Mouse (Mus musculus): ENCODE measurements at regions not wholly inside any gene's neighbourhood (a gene's known extent, or its start where the extent isn't known, plus 50 kb on each side); places are given as distances from the start of the nearest gene placed in this dataset.

DNA sequence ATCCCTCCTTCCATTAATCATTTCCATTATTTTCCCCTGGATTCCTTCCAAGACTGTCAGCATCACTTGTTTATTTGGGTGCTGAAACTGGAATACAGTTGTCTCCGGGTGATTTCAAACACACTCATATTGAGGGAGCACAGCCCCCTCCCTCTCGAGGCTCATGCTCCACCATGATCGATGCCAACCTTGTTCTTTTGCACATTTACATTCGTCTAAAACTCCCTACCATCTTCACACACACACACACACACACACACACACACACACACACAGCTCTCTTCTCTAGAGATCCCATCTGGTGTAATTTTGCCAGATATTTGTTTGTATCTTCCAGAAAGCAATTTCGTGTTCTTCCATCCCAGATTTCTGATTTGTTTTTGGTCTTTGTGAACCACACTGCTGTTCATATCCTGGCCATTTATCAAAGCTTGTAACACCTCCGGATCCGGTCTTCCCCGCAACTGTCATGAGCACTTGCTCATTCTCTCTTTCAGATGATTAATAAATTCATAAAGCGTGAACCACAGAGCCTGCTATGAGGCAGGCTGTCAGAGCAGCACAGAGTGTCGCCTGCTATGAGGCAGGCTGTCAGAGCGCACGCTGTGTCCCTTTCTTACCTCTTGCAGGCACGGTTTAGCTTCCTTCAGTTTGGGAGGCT lies 122.4 kb upstream of the Arid2 start:
- Histone ChIP-seq H3K4me1 (ENCODE audit: control insufficient read depth, insufficient read depth, low read length) (no peaks in the 10 kb centered on the region; the same call in 1 of the 2 replicates), H3K27me3 (ENCODE audit: control insufficient read depth, insufficient read depth, low read length) (0 out of 2 replicates have a peak, but pooled peaks cover 1% of the 10 kb centered on the region), H3K36me3 (ENCODE audit: control insufficient read depth, insufficient read depth, low read length) (no peaks in the 10 kb centered on the region), H3K27ac (ENCODE audit: low read depth, low read length) (no peak overlapping the region), H3K9me3 (replicated peaks; ENCODE audit: control insufficient read depth, low read length) (no peaks in the 10 kb centered on the region), H3K4me2 (no peak overlapping the region), H3K4me3 (ENCODE audit: low read depth, low read length) (no peak overlapping the region), H3K9ac (ENCODE audit: low read depth, low read length) (no peak overlapping the region)
- 60% methylated on average over 13 of the region's 13 CpGs for WGBS (ENCODE audit: insufficient replicate concordance)
- no peak for ATAC-seq (replicated peaks; ENCODE audit: insufficient number of reproducible peaks, low FRiP score, low TSS enrichment)

DNA sequence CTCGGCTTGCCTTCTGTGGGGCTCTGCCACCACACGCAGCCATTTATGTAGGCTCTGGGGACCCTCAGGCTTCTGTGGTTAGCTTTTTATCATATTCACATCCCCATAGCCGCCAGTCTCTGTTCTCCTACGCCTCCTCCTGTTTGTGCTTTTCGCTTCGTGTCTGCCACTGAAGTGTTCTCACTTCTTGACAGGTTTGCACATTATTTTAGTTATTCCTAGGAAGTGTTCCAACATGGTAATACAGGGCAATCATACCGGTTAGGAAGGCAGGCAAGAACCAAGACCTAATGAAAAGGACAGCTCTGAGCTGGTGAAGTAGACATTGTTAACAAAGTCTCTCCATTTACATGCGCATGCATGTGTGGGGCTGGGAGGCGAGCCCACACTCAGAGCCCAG lies 120.1 kb upstream of the Arid2 start:
- Histone ChIP-seq H3K4me3 (ENCODE audit: low read depth, low read length) (no peak overlapping the region), H3K27me3 (ENCODE audit: control insufficient read depth, insufficient read depth, low read length) (0 out of 2 replicates have a peak, but pooled peaks cover 3% of the 10 kb centered on the region), H3K36me3 (ENCODE audit: control insufficient read depth, insufficient read depth, low read length) (no peaks in the 10 kb centered on the region), H3K9me3 (replicated peaks; ENCODE audit: control insufficient read depth, low read length) (no peaks in the 10 kb centered on the region), H3K9ac (ENCODE audit: low read depth, low read length) (no peak overlapping the region), H3K4me1 (ENCODE audit: control insufficient read depth, insufficient read depth, low read length) (peaks cover 3% of the 10 kb centered on the region; the same call in 1 of the 2 replicates), H3K4me2 (no peak overlapping the region), H3K27ac (ENCODE audit: low read depth, low read length) (no peak overlapping the region)
- 78% methylated on average over 9 of the region's 9 CpGs for WGBS (ENCODE audit: insufficient replicate concordance)
- no peak for ATAC-seq (replicated peaks; ENCODE audit: insufficient number of reproducible peaks, low FRiP score, low TSS enrichment)

DNA sequence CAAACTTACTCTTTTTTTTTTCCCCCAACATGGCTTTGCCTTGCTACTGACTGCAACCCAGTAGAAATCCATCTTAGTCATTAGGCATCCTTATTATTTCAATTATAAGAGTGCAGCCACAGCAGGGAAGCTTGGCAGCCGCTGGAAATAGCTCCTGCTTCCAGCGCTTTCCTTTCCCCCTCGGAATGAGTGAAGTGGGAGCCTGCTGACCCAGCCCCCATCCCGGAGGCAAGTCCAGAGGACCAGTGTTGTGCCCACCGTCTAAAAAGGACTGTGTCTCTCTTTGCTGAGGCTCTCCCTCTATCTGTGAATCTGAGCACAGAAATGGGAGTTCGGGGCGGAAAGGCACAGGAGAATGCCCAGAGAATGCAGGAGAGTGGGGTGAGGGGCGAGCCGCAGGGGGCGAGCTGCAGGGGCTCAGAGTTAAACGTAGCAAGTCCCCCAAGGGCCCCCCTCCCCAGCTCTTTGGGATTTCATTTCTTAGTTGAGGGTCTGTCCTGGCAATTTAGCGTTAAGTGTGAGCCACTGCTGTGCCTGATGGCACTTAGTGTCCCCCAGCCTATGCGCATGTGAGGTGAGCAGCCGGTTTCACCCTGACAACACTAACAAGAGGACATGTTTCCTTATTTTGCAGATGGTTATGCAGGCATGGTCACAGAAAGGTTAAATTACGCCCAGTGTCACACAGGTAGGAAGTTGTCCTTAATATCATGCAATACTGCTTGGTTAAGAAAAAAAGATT lies 117.4 kb upstream of the Arid2 start:
- no peak overlapping the region for H3K27ac ChIP-seq (ENCODE audit: low read depth, low read length)
- 9% methylated on average over 15 of the region's 15 CpGs for WGBS (ENCODE audit: insufficient replicate concordance)
- H3K27me3 ChIP-seq (ENCODE audit: control insufficient read depth, insufficient read depth, low read length) = 0 out of 2 replicates have a peak, but pooled peaks cover 3% of the 10 kb centered on the region
- H3K4me1 ChIP-seq (ENCODE audit: control insufficient read depth, insufficient read depth, low read length) = peaks cover 3% of the 10 kb centered on the region; the same call in 1 of the 2 replicates
- H3K36me3 ChIP-seq (ENCODE audit: control insufficient read depth, insufficient read depth, low read length) = no peaks in the 10 kb centered on the region
- peak overlapping the region; percentile 56; the same call in 1 of the 2 replicates for H3K9ac ChIP-seq (ENCODE audit: low read depth, low read length)
- H3K4me2 ChIP-seq = peak overlapping the region; percentile 61
- no peak for ATAC-seq (replicated peaks; ENCODE audit: insufficient number of reproducible peaks, low FRiP score, low TSS enrichment)
- no peaks in the 10 kb centered on the region for H3K9me3 ChIP-seq (replicated peaks; ENCODE audit: control insufficient read depth, low read length)
- peak overlapping the region; percentile 31 for H3K4me3 ChIP-seq (ENCODE audit: low read depth, low read length)

DNA sequence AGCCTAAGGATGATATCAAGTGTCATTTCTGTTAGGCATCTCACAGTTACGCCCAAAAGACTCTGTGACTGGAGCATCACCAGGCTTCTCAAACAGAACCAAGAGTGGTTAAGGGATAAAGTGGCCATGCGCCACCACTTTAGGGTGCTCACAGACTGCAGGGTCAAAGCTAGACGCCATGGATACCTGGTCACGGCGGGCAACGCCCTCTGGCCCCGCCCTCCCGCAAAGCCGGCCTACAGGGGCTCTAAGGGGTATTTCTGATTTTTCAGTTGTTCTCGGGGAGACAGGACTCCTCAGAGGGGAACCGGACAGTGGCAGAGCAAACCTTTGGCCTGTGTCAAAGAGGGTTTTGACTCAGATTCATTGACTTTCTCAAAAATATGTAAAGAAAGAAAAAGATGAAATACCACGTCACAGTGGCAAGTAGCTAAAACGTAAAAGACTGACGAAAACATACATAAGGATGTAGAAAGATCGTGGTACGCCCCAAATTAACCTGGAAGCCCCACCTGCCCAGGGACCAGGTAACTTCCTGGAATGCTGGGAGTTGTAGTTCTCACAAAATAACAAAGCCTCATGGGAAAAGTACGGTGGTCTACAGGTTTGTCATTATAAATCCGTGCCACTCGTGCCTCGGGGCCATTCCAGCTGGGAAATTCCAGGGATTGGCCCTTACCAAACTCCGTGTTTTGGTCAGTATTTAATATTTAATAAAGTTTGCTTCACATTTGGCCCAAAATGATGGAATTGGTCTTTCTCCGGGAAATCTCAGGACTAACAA lies 116.1 kb upstream of the Arid2 start:
- H3K4me1 ChIP-seq (ENCODE audit: control insufficient read depth, insufficient read depth, low read length) = peaks cover 3% of the 10 kb centered on the region; the same call in 1 of the 2 replicates
- WGBS (ENCODE audit: insufficient replicate concordance) = 10% methylated on average over 22 of the region's 22 CpGs
- H3K9ac ChIP-seq (ENCODE audit: low read depth, low read length) = no peak overlapping the region
- H3K36me3 ChIP-seq (ENCODE audit: control insufficient read depth, insufficient read depth, low read length) = no peaks in the 10 kb centered on the region
- peak overlapping the region; percentile 32 for H3K4me3 ChIP-seq (ENCODE audit: low read depth, low read length)
- no peaks in the 10 kb centered on the region for H3K9me3 ChIP-seq (replicated peaks; ENCODE audit: control insufficient read depth, low read length)
- H3K27me3 ChIP-seq (ENCODE audit: control insufficient read depth, insufficient read depth, low read length) = 0 out of 2 replicates have a peak, but pooled peaks cover 3% of the 10 kb centered on the region
- ATAC-seq (replicated peaks; ENCODE audit: insufficient number of reproducible peaks, low FRiP score, low TSS enrichment) = no peak
- no peak overlapping the region for H3K27ac ChIP-seq (ENCODE audit: low read depth, low read length)
- H3K4me2 ChIP-seq = peak overlapping the region; percentile 60

DNA sequence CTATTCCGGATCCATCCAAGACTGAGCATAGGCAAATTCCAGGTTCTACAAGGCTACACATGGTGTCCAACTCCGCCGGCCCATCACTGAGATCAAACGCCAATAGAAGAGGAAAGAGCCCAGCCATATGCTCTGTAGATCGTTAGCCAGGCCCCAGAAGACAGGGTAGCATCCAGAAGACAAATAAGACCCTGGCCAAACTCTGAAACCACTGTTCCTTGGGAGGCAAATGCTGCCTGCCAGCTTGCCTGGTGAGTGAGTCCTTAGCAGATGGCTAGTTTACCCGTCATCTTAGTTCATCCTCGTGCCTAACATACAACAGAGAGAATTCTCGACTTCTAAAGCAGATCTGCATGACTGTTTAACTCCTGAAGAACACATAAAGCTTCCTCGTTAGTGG lies 109.4 kb upstream of the Arid2 start:
- H3K4me1 ChIP-seq (ENCODE audit: control insufficient read depth, insufficient read depth, low read length) = no peaks in the 10 kb centered on the region
- H3K27ac ChIP-seq (ENCODE audit: low read depth, low read length) = no peak overlapping the region
- no peak overlapping the region for H3K4me2 ChIP-seq
- no peak for ATAC-seq (replicated peaks; ENCODE audit: insufficient number of reproducible peaks, low FRiP score, low TSS enrichment)
- H3K9me3 ChIP-seq (replicated peaks; ENCODE audit: control insufficient read depth, low read length) = no peaks in the 10 kb centered on the region
- no peak overlapping the region for H3K9ac ChIP-seq (ENCODE audit: low read depth, low read length)
- H3K4me3 ChIP-seq (ENCODE audit: low read depth, low read length) = no peak overlapping the region
- no peaks in the 10 kb centered on the region for H3K36me3 ChIP-seq (ENCODE audit: control insufficient read depth, insufficient read depth, low read length)
- no peaks in the 10 kb centered on the region for H3K27me3 ChIP-seq (ENCODE audit: control insufficient read depth, insufficient read depth, low read length)
- 82% methylated on average over 9 of the region's 9 CpGs for WGBS (ENCODE audit: insufficient replicate concordance)

DNA sequence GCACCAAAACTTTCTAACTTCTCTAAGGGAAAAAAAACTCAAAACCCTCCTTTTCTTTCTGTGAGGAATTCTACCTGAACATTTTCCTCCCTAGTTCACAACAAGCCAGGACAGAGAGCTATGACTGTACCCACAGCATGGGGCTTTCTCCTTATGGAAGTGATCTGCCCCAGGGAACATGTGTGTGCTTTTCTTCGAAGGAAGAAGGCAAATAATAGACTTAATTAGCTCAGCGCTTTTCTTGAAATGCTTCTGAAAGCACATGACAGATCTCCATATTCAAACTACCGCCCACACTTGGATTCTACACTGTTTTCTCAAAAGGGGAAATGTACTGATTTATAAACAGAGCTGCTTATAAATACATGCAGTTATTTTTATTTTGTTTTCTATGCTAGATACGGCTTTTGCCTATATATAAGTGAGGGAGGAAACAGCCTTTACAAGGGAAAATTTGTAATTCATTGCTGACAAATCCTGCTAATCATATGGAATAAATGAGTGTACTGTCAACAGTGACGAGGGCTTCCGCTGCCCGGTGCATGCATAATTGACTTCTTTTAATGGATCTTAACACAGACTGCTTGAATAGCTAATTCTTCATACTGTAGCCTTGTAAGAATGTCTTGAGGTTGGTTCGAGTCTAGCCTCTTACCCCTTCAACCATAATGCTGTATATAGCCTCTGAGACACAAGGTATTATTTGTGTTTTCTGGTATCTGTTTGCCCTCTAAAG lies 108.8 kb upstream of the Arid2 start:
- no peak overlapping the region for H3K4me3 ChIP-seq (ENCODE audit: low read depth, low read length)
- no peak overlapping the region for H3K4me2 ChIP-seq
- ATAC-seq (replicated peaks; ENCODE audit: insufficient number of reproducible peaks, low FRiP score, low TSS enrichment) = no peak
- no peaks in the 10 kb centered on the region for H3K27me3 ChIP-seq (ENCODE audit: control insufficient read depth, insufficient read depth, low read length)
- H3K36me3 ChIP-seq (ENCODE audit: control insufficient read depth, insufficient read depth, low read length) = no peaks in the 10 kb centered on the region
- no peak overlapping the region for H3K27ac ChIP-seq (ENCODE audit: low read depth, low read length)
- H3K4me1 ChIP-seq (ENCODE audit: control insufficient read depth, insufficient read depth, low read length) = no peaks in the 10 kb centered on the region
- no peaks in the 10 kb centered on the region for H3K9me3 ChIP-seq (replicated peaks; ENCODE audit: control insufficient read depth, low read length)
- 82% methylated on average over 8 of the region's 8 CpGs for WGBS (ENCODE audit: insufficient replicate concordance)
- H3K9ac ChIP-seq (ENCODE audit: low read depth, low read length) = no peak overlapping the region

DNA sequence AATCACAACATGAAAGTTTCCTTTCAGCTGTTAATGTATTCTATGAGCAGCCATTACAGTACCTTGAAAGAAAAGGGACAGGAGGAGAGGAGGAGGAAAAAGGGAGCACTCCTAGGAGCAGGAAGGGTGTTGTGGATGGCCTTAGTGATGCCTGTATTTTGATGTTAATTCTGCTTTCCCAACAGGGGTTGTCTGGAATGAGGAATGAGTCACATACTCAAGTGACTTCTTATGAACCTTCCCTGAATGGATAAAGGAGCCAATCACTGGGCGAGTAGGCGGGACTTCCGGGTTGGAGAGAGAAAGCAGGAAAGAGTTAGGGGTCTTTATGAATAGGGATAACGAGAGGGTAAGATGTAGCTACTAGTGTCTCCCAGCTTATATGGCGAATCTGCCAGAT lies 107.8 kb upstream of the Arid2 start:
- Histone ChIP-seq H3K9me3 (replicated peaks; ENCODE audit: control insufficient read depth, low read length) (no peaks in the 10 kb centered on the region), H3K36me3 (ENCODE audit: control insufficient read depth, insufficient read depth, low read length) (no peaks in the 10 kb centered on the region), H3K27ac (ENCODE audit: low read depth, low read length) (no peak overlapping the region), H3K27me3 (ENCODE audit: control insufficient read depth, insufficient read depth, low read length) (no peaks in the 10 kb centered on the region), H3K9ac (ENCODE audit: low read depth, low read length) (no peak overlapping the region), H3K4me3 (ENCODE audit: low read depth, low read length) (no peak overlapping the region), H3K4me2 (no peak overlapping the region), H3K4me1 (ENCODE audit: control insufficient read depth, insufficient read depth, low read length) (no peaks in the 10 kb centered on the region)
- WGBS (ENCODE audit: insufficient replicate concordance) = 76% methylated on average over 5 of the region's 5 CpGs
- ATAC-seq (replicated peaks; ENCODE audit: insufficient number of reproducible peaks, low FRiP score, low TSS enrichment) = no peak

DNA sequence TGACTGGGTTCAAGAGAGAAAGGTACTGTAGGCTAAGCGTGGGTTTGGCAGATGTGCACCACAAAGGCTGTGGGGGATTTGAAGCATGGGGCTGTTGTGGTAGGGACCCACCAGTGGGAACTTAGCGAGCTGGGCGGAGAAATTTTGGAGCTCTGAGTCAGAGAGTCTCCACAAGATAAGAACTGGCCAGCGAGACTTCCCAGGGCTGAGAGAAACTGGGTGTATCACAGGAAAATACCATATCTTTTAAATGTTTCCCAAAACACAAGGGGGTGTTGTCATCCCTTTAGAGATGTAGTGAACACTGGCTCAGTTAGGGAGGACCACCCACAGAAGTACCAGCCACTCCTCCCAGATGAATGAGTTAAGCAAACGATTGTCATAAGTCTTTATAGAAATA lies 107.3 kb upstream of the Arid2 start:
- no peak overlapping the region for H3K4me3 ChIP-seq (ENCODE audit: low read depth, low read length)
- H3K4me1 ChIP-seq (ENCODE audit: control insufficient read depth, insufficient read depth, low read length) = peaks cover 4% of the 10 kb centered on the region; the same call in 1 of the 2 replicates
- H3K9me3 ChIP-seq (replicated peaks; ENCODE audit: control insufficient read depth, low read length) = no peaks in the 10 kb centered on the region
- no peak overlapping the region for H3K27ac ChIP-seq (ENCODE audit: low read depth, low read length)
- H3K27me3 ChIP-seq (ENCODE audit: control insufficient read depth, insufficient read depth, low read length) = no peaks in the 10 kb centered on the region
- 51% methylated on average over 5 of the region's 5 CpGs for WGBS (ENCODE audit: insufficient replicate concordance)
- no peak overlapping the region for H3K4me2 ChIP-seq
- no peak for ATAC-seq (replicated peaks; ENCODE audit: insufficient number of reproducible peaks, low FRiP score, low TSS enrichment)
- H3K9ac ChIP-seq (ENCODE audit: low read depth, low read length) = no peak overlapping the region
- no peaks in the 10 kb centered on the region for H3K36me3 ChIP-seq (ENCODE audit: control insufficient read depth, insufficient read depth, low read length)

All from heart, embryonic 11.5 days (tissue).